Mouse (Mus musculus) embryonic facial prominence, embryonic 14.5 days (tissue): ENCODE data around the gene Tns4. TPM values are rescaled to one million over a fixed set of nuclear protein-coding genes. Genes with fewer than 3 reads are reported as not detected.
A peak's percentile ranks its signal among the peaks of the same experiment; 100 is the strongest.

Source experiments
- ATAC-seq: fragments of 200-750 bp; cut with Nextera tagmentation; 2 replicates; pipeline ENCODE4 v1.8.0; 2017; ENCODE audit warnings: low read depth, moderate number of reproducible peaks, moderate TSS enrichment
- DNase-seq: peaks from one replicate; pipeline ENCODE4 v3.0.0-alpha.2; 2015; ENCODE audit warnings: low spot score
- H3K27ac ChIP-seq: fragments of 300-500 bp; sonication (generic); replicated peaks from 2 replicates; pipeline ENCODE4 v1.5.1; 2014; ENCODE audit warnings: low read depth, mild to moderate bottlenecking, low read length, moderate library complexity
- H3K27me3 ChIP-seq: fragments of 300-500 bp; sonication (generic); replicated peaks from 2 replicates; pipeline ENCODE4 v1.6.1; 2014; ENCODE audit warnings: low read length; ENCODE audit not compliant: control insufficient read depth, insufficient read depth
- H3K36me3 ChIP-seq: fragments of 300-500 bp; sonication (generic); 2 replicates; pipeline ENCODE4 v1.6.1; 2014; ENCODE audit warnings: low read length, mixed read lengths; ENCODE audit not compliant: control insufficient read depth, insufficient read depth
- H3K4me1 ChIP-seq: fragments of 300-500 bp; sonication (generic); 2 replicates; pipeline ENCODE4 v1.6.1; 2014; ENCODE audit warnings: antibody characterized with exemption, low read length; ENCODE audit not compliant: control insufficient read depth, insufficient read depth
- H3K4me2 ChIP-seq: fragments of 300-500 bp; sonication (generic); 2 replicates; pipeline ENCODE4 v1.6.1; 2014; ENCODE audit warnings: low read depth, mild to moderate bottlenecking, low read length, moderate library complexity, mixed read lengths
- H3K4me3 ChIP-seq: fragments of 300-500 bp; sonication (generic); 2 replicates; pipeline ENCODE4 v1.5.1; 2014; ENCODE audit warnings: low read depth, mild to moderate bottlenecking, low read length
- H3K9ac ChIP-seq: fragments of 300-500 bp; sonication (generic); 2 replicates; pipeline ENCODE4 v1.6.1; 2014; ENCODE audit warnings: low read depth, mild to moderate bottlenecking, low read length, moderate library complexity, mixed read lengths
- H3K9me3 ChIP-seq: fragments of 300-500 bp; sonication (generic); 2 replicates; pipeline ENCODE4 v1.6.1; 2016; ENCODE audit warnings: low read length; ENCODE audit not compliant: control insufficient read depth
- WGBS: fragments of 180-500 bp; shearing (Covaris S2); extraction: QIAGEN DNeasy Blood & Tissue Kit; methylation state at CpG from one replicate; pipeline ENCODE4 v1.1.7; 2014; 5-methylcytosine and 5-hydroxymethylcytosine counted together
- polyA plus RNA-seq: library from polyadenylated mRNA; unstranded; fragments of >200 nt; fragmentation: Nextera tagmentation; extraction: Ambion mirVana; gene quantifications from 2 replicates; pipeline ENCODE4 v1.2.1, GENCODE M21; 2014

The Tns4 gene
- polyA plus RNA-seq, 1 experiment from 2014 or later: 1.0 TPM

- no peaks in the 10 kb centered on the region for H3K9me3 ChIP-seq
- WGBS: 61% methylated on average over 5 of the region's 5 CpGs
- 0 out of 2 replicates have a peak overlapping the region, but pooled peaks have one; percentile 36 for H3K27ac ChIP-seq
Measured at GRCm38 (mm10) chr11:99073781-99074180, 15.3 kb downstream of the Tns4 start.

DNA sequence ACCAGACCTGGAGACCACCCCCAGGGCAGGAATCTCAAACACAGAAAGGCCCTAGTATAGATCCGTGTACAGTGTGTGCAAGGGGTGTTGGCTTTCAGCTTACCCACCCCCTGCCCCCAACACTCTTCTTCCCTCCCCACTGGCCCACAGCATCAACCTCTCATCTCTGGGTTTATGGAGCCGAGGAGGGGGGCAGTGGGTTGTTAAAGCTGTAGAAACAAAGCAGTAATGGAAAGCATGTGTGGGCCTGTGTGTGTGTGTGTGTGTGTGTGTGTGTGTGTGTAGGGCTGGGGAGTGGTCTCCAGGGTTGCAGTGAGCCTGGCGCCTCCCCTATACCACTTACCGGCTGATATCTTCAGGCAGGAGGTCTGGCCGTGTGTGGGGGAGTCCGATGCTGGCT lies 17.2 kb downstream of the Tns4 start:
- Histone ChIP-seq H3K4me3 (no peak overlapping the region), H3K4me1 (peaks cover 25% of the 10 kb centered on the region)
- WGBS: 2% methylated on average over 5 of the region's 6 CpGs

More at GRCm38 (mm10) chr11:99073781-99074180, 15.3 kb downstream of the Tns4 start:
- Histone ChIP-seq H3K4me1 (peaks cover 34% of the 10 kb centered on the region), H3K4me3 (no peak overlapping the region), H3K36me3 (no peaks in the 10 kb centered on the region), H3K4me2 (no peak overlapping the region), H3K27me3 (no peaks in the 10 kb centered on the region), H3K9ac (no peak overlapping the region)
- ATAC-seq (no peak), DNase-seq (no peak)

DNA sequence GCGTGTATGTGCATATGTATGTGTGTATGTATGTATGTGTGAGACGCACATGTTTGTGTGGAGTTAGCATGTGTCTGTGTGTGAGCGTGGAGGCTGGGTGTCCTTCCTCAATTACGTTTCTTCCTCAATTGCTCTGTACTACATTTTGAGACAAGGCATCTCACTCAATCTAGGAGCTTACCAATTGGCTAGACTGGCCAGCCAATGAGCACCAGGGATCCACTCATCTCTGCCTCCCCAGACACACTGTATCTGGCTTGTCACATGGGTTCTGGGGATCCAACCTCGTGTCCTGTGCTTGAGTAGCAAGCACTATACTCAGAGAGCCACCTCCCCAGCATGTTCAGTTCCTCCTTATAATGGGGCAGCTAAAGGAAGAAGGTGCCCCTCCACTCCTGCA lies 20.7 kb downstream of the Tns4 start:
- H3K27ac ChIP-seq: no peak overlapping the region
- H3K36me3 ChIP-seq: no peaks in the 10 kb centered on the region
- peaks cover 23% of the 10 kb centered on the region for H3K4me1 ChIP-seq
- H3K9ac ChIP-seq: no peak overlapping the region
- H3K4me3 ChIP-seq: no peak overlapping the region
- H3K27me3 ChIP-seq: no peaks in the 10 kb centered on the region
- ATAC-seq (no peak), DNase-seq (no peak)
- no peaks in the 10 kb centered on the region for H3K9me3 ChIP-seq
- WGBS: 86% methylated on average over 5 of the region's 5 CpGs
- H3K4me2 ChIP-seq: no peak overlapping the region

More for the DNA sequence above, 17.2 kb downstream of the Tns4 start:
- no peaks in the 10 kb centered on the region for H3K36me3 ChIP-seq
- H3K27me3 ChIP-seq: no peaks in the 10 kb centered on the region
- 0 out of 2 replicates have a peak overlapping the region, but pooled peaks have one; percentile 45 for H3K9ac ChIP-seq
- ATAC-seq (peak; percentile 91), DNase-seq (peak; percentile 91)
- H3K9me3 ChIP-seq: no peaks in the 10 kb centered on the region
- peak overlapping the region; percentile 74 for H3K27ac ChIP-seq
- peak overlapping the region; percentile 11; the same call in 1 of the 2 replicates for H3K4me2 ChIP-seq

DNA sequence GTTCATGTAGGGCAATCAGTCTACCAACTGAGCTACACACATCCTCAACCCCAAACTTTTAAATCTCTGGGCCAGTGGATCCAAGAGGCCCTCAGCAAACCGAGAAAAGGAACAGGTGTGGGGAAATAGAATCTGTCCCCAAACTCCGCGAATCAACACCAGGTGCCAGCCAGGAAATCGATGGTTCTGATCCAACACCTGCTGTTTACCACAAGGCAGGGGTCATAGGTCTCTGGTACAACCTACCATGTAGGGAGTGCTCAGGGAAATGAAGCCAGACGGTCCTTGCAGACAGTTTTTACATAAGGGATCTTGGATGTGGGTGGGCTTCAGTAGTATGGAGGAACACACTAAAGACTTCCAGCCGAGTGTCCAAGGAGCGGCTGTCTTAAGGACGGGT lies 21.5 kb downstream of the Tns4 start:
- 81% methylated on average over 8 of the region's 8 CpGs for WGBS
- Histone ChIP-seq H3K4me2 (no peak overlapping the region), H3K36me3 (no peaks in the 10 kb centered on the region), H3K4me1 (peaks cover 23% of the 10 kb centered on the region), H3K9me3 (no peaks in the 10 kb centered on the region), H3K4me3 (no peak overlapping the region), H3K27me3 (no peaks in the 10 kb centered on the region), H3K27ac (no peak overlapping the region), H3K9ac (no peak overlapping the region)
- ATAC-seq: no peak
- no peak for DNase-seq

GRCm38 (mm10) chr11:99065979-99066378 lies 23.1 kb downstream of the Tns4 start:
- no peak overlapping the region for H3K9ac ChIP-seq
- peaks cover 9% of the 10 kb centered on the region for H3K4me1 ChIP-seq
- no peaks in the 10 kb centered on the region for H3K36me3 ChIP-seq
- no peaks in the 10 kb centered on the region for H3K27me3 ChIP-seq
- peak; percentile 37; the same call in 1 of the 2 replicates for ATAC-seq
- no peaks in the 10 kb centered on the region for H3K9me3 ChIP-seq
- H3K4me2 ChIP-seq: no peak overlapping the region
- WGBS: 22% methylated on average over 2 of the region's 2 CpGs
- no peak overlapping the region for H3K4me3 ChIP-seq
- H3K27ac ChIP-seq: peak overlapping the region; percentile 30; the same call in 1 of the 2 replicates
- peak; percentile 94 for DNase-seq

GRCm38 (mm10) chr11:99065353-99065752 lies 23.8 kb downstream of the Tns4 start:
- no peak overlapping the region for H3K4me3 ChIP-seq
- H3K27me3 ChIP-seq: no peaks in the 10 kb centered on the region
- 0 out of 2 replicates have a peak overlapping the region, but pooled peaks have one; percentile 30 for H3K27ac ChIP-seq
- WGBS: 88% methylated on average over 3 of the region's 3 CpGs
- peaks cover 14% of the 10 kb centered on the region for H3K4me1 ChIP-seq
- H3K36me3 ChIP-seq: no peaks in the 10 kb centered on the region
- DNase-seq: no peak
- no peak overlapping the region for H3K4me2 ChIP-seq
- H3K9ac ChIP-seq: no peak overlapping the region
- no peak for ATAC-seq
- H3K9me3 ChIP-seq: no peaks in the 10 kb centered on the region

DNA sequence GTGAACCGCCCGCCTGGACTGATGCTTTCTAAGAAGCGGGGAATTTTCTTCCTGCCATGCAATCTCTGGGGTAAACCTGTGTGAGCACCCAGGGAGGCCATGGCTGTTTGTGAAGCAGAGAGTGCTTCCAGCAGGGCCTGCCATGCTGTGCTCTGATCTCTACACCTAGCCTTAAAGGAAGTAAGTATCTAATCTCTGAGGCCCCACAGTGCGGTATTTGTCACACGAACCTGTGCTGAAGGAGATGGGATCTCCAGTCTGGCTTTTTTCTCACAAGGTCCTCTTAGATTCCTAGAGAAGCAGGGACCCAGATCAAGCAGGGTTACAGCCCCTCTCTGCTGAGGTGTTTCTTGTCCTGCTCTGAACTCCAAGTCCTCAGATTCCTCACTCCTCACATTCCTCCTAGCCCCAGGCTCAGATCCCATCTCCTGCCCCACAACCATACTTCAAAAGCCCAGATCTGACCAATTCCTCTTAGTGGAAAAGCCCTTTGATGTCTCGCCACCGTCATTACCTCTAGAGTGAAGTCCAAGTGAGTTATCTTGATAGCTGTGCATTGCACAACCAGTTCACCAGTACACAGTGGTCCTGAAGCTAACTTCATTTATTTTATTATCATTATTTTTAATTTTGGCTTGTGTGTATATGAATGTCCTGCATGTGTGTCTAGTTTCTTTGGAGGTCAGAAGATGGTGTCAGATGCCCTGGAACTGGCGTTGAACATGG lies 25.5 kb downstream of the Tns4 start:
- 28% methylated on average over 8 of the region's 8 CpGs for WGBS
- no peak for DNase-seq
- Histone ChIP-seq H3K4me3 (no peak overlapping the region), H3K9ac (no peak overlapping the region), H3K4me2 (no peak overlapping the region), H3K4me1 (peaks cover 18% of the 10 kb centered on the region), H3K36me3 (no peaks in the 10 kb centered on the region), H3K27ac (no peak overlapping the region), H3K27me3 (no peaks in the 10 kb centered on the region), H3K9me3 (peaks cover 4% of the 10 kb centered on the region)
- no peak for ATAC-seq

GRCm38 (mm10) chr11:99062661-99063060 lies 26.4 kb downstream of the Tns4 start:
- 82% methylated on average over 7 of the region's 7 CpGs for WGBS
- H3K4me1 ChIP-seq: peaks cover 18% of the 10 kb centered on the region
- ATAC-seq: no peak
- no peak overlapping the region for H3K4me2 ChIP-seq
- H3K4me3 ChIP-seq: no peak overlapping the region
- DNase-seq: no peak
- no peak overlapping the region for H3K9ac ChIP-seq
- peaks cover 4% of the 10 kb centered on the region for H3K9me3 ChIP-seq
- H3K27me3 ChIP-seq: no peaks in the 10 kb centered on the region
- H3K36me3 ChIP-seq: no peaks in the 10 kb centered on the region
- H3K27ac ChIP-seq: no peak overlapping the region

- 0 out of 2 replicates have a peak overlapping the region, but pooled peaks have one; percentile 29 for H3K27ac ChIP-seq
- WGBS: 66% methylated on average over 3 of the region's 3 CpGs
Measured at GRCm38 (mm10) chr11:99060435-99060834, 28.7 kb downstream of the Tns4 start.

More at GRCm38 (mm10) chr11:99060435-99060834, 28.7 kb downstream of the Tns4 start:
- H3K27me3 ChIP-seq: no peaks in the 10 kb centered on the region
- DNase-seq: peak; percentile 56
- H3K9ac ChIP-seq: no peak overlapping the region
- H3K4me2 ChIP-seq: no peak overlapping the region
- no peaks in the 10 kb centered on the region for H3K36me3 ChIP-seq
- no peak overlapping the region for H3K4me3 ChIP-seq
- H3K9me3 ChIP-seq: peaks cover 4% of the 10 kb centered on the region
- no peak for ATAC-seq
- H3K4me1 ChIP-seq: peaks cover 20% of the 10 kb centered on the region
